Mouse (Mus musculus): ENCODE measurements around the gene Exd2.

Exd2 gene

DNA sequence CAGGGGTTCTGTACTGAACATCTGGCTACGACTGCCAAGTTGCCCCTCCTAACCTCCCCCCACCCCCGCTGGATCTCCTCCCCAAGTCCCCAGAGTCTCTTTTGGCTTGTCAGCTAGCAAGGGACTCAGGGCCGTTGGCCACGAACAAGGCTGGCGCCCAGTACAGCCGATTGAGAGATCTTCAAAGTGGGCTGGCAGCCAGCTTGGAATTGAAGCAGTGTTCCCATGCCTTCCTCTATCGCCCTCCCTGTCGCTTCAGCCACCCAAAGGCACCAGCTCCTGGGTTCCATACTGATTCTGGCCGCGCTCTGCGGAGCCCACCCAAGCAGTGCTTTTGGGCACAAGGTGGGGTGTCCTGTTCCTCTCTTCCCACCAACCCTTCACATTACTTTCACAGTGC is 86.8 kb downstream of the Exd2 start:
- peak in 1 of 2 experiments; percentile 35 for DNase-seq (ENCODE audit: low spot score in 2 of 2)

Measured in frontal cortex, postnatal 10 days (tissue).